Mouse (Mus musculus) CD4-positive, CD25-positive, alpha-beta regulatory T cell, adult 2 months (primary cell): ENCODE results near the gene 6820408C15Rik.
A peak's percentile ranks its signal among the peaks of the same experiment; 100 is the strongest.

Experiments
- DNase-seq: peaks from one replicate; pipeline ENCODE4 v3.0.0-alpha.2; 2012; ENCODE audit warnings: low read depth, low spot score

The 6820408C15Rik gene

GRCm38 (mm10) chr2:152411471-152411870, 3.9 kb upstream of the 6820408C15Rik start:
- no peak for DNase-seq

DNA sequence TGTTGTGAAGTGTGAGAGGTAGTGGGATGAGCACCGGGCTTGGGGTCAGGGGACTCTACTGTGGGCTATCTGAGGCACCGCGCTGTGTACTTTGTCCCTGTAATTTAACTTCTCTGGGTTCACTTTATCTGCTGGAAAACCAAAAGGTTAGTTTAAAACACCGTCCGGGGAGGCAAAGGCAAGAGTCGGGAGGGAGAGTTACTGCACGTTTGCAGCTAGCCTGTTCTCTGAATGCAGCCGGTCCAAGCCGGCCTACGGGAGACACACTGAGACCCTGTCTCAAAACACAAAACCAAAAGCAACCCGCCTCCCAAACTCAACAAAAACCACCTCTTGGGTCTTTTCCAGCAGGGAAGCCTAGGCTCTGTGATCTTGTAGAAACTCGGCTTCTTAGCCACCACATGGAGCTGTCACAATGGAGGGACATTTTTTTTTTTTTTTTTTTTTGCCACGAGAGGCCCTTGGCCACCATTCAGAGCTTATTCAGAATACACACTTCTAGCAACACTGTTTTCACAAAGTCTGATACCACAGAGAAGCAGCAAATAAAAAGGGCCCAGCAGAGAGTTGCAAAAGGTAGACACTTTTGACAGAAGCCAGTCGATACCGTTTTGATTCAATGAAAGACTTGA, 2.7 kb upstream of the 6820408C15Rik start:
- DNase-seq: no peak

DNA sequence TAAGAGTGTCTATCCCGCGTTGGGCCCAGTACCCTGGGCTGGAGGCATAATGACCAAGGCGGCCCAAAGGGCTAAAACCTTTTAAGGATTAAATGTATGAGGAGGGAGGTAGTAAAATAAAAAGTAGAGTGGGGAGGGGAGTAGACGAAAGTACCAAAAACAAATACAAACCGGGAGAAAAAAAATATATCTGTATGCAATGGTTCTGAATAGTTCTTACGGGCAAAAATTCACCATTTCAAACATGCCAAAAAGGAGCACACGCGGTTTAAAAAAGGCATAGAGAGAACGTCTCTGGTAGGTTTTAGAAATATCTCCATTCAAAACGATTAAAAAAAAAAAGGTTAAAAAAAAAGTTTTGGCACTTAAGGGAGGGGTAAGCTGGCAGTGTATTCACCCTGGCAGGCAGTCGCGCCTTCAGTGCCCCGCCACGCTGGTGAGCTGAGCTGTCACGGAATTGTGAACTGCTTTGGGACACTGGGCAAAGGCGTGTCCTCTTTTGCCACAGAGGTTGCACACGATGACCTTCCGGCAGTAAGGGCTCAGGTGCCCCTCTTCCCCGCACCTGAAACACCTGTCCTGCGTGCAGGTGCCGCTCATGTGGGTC, 2.1 kb upstream of the 6820408C15Rik start:
- DNase-seq: no peak

DNA sequence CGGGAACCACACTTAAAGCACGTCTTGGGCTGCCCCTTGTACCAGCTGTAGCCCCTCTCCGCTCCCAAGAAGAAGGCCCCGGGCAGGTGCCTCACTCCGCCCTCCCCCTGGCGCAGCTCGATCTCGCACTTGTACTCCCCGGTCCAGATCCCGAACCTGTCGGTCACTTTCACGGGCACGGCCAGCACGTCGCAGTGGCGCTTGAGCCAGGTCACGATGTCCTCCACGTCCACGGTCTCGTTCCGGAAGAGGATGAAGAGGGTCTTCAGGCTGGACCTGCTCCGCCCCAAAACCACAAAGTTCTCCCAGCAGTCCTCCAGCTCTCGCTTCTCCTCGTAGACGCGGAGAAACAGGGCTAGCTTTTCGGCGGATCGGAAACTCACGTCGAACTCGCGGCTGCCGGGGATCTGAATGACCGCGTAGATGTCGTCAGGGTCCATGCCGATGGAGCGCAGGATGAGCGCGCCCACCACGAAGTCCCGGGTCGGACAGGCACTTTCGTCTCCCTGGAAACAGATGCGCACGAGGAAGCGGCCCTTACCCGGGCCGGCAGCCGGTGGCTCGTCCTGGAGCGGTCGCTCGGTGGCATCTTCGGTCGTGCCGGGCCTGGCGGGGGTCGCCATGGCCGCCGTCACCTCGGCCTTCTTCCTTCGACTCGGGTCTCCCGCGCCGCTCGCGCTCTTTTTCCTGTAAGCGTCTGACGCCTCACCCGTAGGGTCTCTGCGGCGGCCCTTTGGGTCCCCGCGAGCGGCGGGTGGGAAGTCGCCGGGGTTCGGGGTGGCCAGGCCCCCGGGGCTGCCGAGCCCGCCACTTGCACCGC, 1.4 kb upstream of the 6820408C15Rik start:
- DNase-seq: peak; percentile 33

DNA sequence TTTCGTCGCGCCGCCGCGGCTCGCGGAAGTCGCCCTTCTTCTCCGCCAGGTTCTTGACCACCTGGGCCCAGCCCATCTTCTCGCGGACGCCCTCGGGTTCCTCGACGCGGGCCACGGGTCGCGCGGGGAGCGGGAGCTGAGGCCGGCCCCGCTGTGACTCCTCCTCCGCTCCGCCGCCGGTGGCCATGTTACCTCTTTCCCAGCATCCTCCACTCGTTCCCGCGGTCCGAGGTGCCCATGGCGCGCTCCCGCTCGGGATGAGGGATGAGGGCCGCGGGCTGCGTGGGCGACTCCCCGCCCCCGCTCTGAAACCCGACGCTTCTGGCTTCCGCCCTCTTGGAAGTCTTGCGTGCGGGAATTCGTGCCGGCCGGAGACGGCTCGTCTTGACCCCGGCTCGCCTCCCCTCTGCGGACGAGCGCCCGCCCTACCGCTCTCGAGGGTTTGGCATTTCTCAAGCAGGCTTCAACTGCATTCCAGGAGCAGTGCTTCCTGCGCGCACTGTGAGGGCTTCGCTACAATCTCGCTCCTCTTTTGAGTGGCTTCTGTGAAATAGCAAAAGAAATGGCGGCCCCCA, 709 bp upstream of the 6820408C15Rik start, which contains the start of gene Zcchc3:
TSS of gene Zcchc3 (minus strand) at position 437 of the 575 bp plus-strand sequence.
- DNase-seq: peak; percentile 68

DNA sequence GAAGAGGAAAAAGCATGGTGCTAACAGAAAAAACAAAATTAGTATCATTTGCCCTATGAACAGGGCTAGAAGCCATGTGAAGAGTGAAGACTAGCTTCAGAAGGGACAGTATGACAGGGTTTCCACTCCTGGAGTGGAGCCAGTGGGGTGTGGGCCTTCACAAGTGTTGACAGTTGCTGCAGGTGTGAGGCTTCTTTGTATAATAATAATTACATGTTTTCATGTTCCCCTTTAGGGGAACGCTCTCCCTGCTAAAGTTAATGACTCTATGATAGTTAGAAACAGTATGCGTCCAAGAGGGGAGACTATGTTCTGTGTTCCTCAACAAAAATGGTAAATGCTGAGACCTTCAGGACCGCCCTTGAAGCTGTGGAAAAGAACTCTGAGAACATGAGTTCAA, 399 bp downstream of the 6820408C15Rik start:
- no peak for DNase-seq

DNA sequence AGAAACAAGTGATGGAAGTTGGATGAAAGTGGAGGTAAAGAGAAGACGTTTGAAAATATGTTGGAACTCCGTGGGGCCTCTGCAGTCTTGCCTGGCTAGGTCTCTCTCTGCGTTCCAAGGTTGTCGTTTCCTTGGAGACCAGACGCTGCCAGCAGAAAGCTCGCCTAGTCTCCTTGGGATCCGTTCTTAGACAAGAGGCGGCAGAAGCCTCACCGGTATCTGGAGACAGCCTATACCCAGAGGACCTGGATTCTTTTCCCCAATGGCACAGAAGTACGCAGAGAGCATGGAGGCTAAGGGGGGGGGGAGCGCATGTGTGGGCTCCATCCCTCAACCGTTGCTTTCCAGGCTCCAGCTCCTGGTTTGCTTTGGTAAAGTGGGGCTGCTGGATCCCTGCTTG, 12.1 kb downstream of the 6820408C15Rik start:
- DNase-seq: no peak

DNA sequence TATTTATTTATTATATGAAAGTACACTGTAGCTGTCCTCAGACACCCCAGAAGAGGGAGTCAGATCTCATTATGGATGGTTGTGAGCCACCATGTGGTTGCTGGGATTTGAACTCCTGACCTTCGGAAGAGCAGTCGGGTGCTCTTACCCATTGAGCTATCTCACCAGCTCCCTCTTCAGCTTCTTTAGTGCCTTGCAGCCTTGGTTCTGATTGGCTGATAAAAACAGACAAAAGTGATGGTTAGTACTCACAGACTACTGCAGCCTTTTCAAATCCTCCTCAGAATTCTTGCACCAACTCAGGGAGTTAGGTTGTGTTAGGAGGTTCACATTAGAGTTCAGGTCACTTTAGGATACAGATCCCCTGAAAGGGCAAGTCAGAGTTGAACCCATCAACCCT, 13.1 kb downstream of the 6820408C15Rik start:
- DNase-seq: peak; percentile 17

DNA sequence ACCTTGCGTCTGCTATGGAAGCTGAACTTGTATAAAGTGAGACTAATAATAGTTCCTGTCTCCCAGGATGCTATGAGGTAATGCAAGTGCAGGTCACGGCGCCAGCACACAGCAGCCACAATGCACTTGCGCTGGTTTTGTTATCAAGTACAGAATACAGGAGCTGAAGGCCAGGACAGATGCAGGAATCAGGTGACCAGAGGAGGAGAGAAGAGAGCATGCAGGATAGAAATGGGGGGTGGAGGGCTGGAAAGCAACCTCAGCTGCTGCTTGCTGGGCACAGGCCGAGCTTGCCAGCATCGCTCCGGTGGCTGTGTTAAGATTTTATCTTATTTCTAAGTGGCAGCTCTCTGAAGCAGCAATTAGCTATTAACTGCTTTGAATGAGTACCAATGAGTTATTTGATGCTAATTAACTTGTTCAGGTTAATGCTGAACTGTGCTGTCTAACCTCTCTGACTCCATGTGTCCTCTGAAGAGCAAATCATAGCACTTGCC, 21.1 kb downstream of the 6820408C15Rik start:
- DNase-seq: no peak

GRCm38 (mm10) chr2:152436983-152437860, 21.8 kb downstream of the 6820408C15Rik start:
- peak; percentile 86 for DNase-seq

DNA sequence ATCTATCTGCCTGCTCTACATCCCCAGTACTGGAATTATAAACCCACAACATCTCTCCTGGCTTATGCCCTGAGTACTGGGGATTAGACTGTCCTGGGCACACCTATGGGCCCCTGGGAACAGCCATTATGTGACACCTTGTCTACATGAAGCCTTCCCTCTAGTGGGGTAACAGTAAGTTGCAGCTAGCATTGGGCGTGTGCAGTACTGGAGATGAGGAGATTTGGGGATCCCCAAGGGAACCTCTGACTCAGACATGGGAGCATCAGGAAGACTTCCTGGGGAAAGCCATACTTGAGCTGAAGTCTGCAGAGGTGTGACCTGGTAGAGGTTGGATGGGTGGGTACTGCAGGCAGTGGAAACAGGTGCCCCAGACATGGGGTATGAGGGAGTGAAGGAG, 23.6 kb downstream of the 6820408C15Rik start:
- peak; percentile 8 for DNase-seq

GRCm38 (mm10) chr2:152439833-152440232, 24.4 kb downstream of the 6820408C15Rik start:
- no peak for DNase-seq

GRCm38 (mm10) chr2:152442322-152442721, 26.9 kb downstream of the 6820408C15Rik start:
- no peak for DNase-seq

- no peak for DNase-seq
Observed at GRCm38 (mm10) chr2:152443281-152443680, 27.9 kb downstream of the 6820408C15Rik start.

- DNase-seq: no peak
Observed at GRCm38 (mm10) chr2:152446642-152447041, 31.3 kb downstream of the 6820408C15Rik start.

- DNase-seq: no peak
Observed at GRCm38 (mm10) chr2:152447461-152447860, 32.1 kb downstream of the 6820408C15Rik start.

DNA sequence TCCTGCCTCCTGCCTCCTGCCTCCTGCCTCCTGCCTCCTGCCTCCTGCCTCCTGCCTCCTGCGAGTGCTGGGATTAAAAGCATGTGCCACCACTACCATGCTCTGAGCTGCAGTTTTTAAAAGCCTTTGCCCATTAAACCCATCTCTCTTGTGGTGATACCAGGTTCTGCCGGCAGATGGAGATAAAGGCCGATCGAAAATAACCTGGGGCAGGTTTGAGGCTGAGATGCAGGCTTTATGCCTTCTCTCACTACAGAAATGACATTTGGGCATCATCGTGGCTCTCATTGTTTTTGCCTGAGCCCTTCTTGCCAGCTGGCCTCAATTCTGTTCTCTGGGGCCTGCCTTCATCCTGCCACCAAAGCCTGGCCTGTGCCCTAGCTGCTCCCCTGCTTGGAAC, 34.9 kb downstream of the 6820408C15Rik start:
- peak; percentile 51 for DNase-seq

DNA sequence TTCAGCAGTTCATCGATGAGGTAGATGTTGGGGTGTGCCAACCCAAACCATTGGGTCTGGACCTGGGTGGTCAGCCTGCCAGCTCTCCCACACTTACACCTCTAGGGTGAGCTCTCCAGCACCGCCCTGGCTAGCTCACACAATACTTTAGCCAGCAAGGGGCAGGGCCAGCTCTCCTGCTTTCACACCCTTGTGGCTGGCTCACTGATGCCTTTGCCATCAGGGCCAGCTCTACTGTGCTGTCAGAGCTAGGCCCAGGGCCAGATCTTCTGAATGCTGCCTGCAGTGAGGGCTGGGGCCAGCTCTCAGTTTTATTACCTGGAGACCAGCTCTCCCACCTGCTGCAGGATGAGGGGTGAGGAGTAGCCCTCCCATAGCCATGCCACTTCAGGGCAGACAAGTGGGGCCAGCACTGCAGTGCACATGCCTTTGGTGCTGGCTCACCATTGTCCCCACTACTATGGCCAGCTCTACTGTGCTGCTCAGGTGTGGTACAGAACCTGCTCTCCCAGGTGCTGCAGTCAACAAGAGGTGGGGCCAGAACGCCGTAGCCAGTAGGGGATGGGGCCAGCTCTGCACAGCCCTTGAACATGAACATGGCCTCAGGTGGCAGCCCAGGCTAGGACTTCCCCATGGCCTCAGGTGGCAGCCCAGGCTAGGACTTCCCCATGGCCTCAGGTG, 36.9 kb downstream of the 6820408C15Rik start:
- no peak for DNase-seq

DNA sequence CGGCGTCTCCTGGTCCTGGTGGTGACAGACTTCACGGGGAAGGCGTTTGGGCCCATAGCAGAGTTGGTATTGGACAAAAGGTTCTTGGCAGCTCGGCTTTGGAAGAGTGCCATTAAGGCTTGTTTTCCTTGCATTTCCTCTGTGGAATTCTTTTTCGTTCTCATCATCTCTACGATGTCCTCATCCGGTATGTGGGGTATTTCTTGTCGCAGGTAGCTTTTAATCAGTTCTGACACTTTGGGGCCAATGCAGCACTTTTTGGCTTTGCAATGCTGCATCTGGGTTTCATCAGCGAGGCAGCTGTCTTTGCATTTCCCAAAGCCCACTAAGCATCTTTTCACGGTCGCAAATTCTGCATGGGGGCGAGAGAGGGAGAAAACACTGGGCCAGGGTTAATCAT, 43.9 kb downstream of the 6820408C15Rik start:
- DNase-seq: no peak

- DNase-seq: no peak
Observed at GRCm38 (mm10) chr2:152464570-152465150, 49.3 kb downstream of the 6820408C15Rik start, which contains the start of gene Defb23. Defb23 (minus strand) TSS chr2:152464620.
